Mouse (Mus musculus): ENCODE measurements around the gene Akap1.
A peak's percentile ranks its signal among the peaks of the same experiment; 100 is the strongest.
"Not testable (repeated sequence)": the region's sequence is repeated elsewhere in the genome, so short reads cannot be mapped to it uniquely, and the experiment has no call there.

Akap1 gene

DNA sequence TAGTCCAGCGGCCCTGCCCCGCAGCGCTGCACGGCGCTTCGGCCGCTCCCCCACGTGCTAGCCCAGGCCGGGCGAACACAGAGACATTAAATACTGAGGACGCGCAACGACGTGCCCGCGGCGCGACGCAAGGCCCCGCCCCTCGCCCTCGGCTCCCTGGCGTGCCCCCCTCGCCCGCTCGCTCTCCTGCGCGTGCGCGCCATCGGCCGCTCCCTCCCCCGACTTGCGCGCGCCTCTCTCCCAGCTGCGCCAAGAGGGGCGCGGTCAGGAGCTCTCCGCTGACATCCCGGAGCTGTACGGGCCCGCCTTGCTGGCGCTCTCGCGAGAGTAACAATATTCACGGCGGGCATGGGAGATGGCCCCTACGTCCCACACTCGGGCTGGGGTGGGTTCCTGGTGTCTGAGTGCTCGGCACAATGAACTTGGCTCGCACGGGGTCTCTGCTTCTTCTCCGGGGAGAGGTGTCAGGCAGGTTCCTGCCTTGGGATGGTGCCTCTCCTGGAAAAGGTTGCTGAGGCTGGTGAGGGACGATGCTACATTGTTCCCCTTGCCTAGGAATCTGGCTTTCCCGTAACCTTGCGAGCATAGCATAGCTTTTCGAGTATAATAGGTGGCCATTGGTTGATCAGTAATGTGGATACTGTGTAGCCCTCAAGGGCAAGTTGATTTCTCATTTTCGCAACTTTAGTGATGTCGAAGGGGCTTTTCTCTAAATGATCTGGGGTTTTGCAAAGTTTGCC is at the start of gene Akap1:
Akap1 (minus strand) TSS at position 129 of the 740 bp plus-strand sequence.
- DNase-seq (ENCODE audit: low read depth, low spot score) = peak; percentile 89

GRCm38 (mm10) chr11:88909388-88910036 is 45.1 kb upstream of the Akap1 start:
- no peak for DNase-seq (ENCODE audit: low read depth, low spot score)

GRCm38 (mm10) chr11:88908557-88909211 is 44.3 kb upstream of the Akap1 start:
- DNase-seq (ENCODE audit: low read depth, low spot score) = peak; percentile 78

GRCm38 (mm10) chr11:88907886-88908285 is 43.5 kb upstream of the Akap1 start:
- no peak for DNase-seq (ENCODE audit: low read depth, low spot score)

DNA sequence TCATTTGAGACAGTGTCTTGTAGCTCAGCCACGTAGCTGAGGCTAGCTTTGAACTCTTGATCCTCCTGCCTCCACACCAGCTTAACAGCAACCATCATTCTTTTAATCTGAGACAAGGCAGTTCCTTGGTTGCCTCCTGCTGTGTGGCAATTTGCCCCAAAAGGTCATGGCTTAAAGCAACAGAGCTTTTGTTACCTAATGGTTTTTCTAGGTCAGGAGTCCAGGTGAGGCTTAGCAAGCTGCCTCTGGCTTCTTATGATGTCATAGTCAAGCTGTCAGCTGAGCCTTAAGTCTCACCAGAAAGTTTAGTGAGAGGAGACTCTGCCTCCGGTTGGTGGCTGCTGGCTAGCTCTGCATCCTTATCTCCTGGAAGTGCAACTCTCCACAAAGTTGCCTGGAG is 41.2 kb upstream of the Akap1 start:
- no peak for DNase-seq (ENCODE audit: low read depth, low spot score)

- DNase-seq (ENCODE audit: low read depth, low spot score) = no peak
These were observed 39.7 kb upstream of the Akap1 start for GRCm38 (mm10) chr11:88904080-88904479.

- DNase-seq (ENCODE audit: low read depth, low spot score) = no peak
These were observed 38.4 kb upstream of the Akap1 start for GRCm38 (mm10) chr11:88902762-88903161.

DNA sequence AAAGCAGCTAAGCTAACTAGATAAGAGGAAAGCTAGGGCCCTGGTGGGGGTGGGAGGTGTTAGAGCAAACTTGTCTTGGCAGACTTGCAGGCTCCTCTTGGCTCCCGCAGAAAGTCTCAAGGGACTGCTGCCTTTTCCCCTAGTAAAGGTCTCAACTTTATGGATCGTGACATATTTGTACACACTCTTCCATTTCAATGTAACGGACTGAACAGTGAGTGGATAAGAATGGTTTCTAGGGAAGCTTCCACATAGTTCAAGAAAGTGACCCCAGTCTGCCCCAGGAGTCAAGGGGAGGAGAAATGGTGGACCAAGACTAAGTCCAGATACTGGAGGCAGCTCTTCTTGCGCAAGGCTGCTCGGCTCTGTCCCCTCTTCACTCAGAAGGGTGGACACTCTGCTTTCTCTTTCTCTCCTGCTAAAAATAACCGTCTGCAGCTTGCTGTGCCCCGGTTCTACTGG is 37.0 kb upstream of the Akap1 start:
- no peak for DNase-seq (ENCODE audit: low read depth, low spot score)

- DNase-seq (ENCODE audit: low read depth, low spot score) = no peak
These were observed 35.2 kb upstream of the Akap1 start for GRCm38 (mm10) chr11:88899561-88899960.

GRCm38 (mm10) chr11:88898380-88898763 is 34.0 kb upstream of the Akap1 start:
- no peak for DNase-seq (ENCODE audit: low read depth, low spot score)

DNA sequence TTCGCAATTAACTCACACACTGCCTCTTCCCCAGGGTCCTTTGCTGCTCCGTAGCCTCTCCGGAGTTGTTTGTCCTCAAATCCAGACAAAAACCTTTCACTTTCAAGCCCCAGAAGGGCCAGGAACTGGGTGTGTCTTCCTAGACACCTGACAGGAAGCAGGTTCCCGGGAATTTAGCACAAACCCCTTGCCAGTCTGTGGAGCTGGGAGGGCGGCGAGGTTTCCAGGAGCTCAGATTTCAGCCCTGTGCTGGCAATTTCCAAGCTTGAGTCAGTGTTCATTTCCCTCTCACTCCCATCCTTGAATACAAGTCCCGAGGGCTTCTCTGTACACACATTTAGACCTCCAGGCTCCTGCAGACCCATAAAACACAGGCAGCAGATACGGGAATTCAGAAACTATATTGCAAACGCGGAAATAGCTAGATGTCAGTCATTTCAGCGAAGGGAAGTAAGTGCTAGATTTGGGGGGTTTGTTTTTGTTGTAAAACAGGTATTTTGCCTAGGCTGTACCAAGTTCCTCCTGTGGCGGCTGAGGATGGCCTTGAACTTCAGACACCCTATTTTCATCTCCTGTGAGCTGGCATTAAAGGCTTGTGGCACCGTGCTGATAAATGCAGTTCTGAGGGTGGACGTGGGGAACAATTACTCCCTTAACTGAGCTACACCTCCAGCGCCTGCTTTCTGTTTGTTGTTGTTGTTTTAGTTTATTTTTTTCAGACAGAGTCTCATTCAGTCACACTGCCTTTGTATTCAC is 33.4 kb upstream of the Akap1 start:
- no peak for DNase-seq (ENCODE audit: low read depth, low spot score)

GRCm38 (mm10) chr11:88895800-88896232 is 31.4 kb upstream of the Akap1 start:
- not testable (repeated sequence) for DNase-seq (ENCODE audit: low read depth, low spot score)

DNA sequence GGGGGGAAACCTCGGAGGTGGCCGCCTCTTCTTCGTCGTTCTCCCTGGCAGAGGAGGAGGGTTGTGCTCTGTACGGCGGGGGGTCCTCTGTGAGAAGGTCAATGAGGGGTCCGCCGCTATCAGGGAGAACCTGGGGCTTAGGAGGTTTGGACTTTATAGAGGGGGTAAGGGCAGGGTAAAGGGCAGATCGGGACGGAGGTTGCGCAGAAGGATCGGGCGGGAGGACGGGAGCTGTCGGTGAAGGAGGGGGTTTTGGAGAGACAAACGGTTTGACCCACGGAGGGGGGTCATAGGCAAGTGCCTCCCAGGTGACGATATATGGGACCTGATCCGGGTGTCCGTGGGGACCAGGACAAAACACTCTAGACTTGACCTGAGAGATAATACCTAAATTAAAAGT is 30.8 kb upstream of the Akap1 start:
- not testable (repeated sequence) for DNase-seq (ENCODE audit: low read depth, low spot score)

GRCm38 (mm10) chr11:88894279-88894678 is 29.9 kb upstream of the Akap1 start:
- DNase-seq (ENCODE audit: low read depth, low spot score) = not testable (repeated sequence)

DNA sequence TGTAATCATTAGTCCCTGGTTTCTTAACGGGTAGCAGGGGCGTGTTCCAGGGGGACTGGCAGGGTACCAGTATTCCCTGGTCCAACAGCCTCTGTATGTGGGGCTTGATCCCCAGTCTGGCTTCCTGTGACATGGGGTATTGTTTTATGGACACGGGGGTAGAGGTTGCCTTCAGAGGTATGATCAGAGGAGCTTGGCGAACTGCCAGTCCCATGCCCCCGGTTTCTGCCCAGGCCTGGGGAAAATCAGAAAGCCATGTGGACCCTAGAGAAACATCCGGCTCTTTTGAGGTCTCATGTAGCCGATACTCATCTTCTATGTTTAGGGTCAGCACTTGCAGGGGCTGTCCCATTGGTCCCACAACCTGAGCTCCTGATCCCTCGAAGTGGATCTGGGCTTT is 29.1 kb upstream of the Akap1 start:
- not testable (repeated sequence) for DNase-seq (ENCODE audit: low read depth, low spot score)

DNA sequence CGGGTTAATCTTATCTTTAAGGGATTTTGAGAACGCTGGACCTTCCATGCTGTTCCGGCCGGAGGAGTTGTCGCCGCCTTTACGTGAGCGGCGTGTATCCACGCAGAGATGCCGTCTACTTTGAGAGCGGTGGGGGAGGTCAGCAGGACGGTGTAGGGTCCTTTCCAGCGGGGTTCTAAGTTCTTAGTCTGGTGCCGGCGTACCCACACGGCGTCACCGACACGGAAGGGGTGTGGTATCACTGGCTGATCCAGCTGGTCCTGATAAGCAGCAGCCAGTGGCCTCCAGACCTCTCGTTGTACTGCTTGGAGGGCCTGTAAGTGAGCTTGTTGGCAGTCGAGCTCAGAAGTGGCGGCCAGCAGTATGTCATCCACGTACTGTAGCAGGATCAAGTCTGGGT is 28.4 kb upstream of the Akap1 start:
- DNase-seq (ENCODE audit: low read depth, low spot score) = not testable (repeated sequence)

GRCm38 (mm10) chr11:88891921-88892561 is 27.7 kb upstream of the Akap1 start:
- DNase-seq (ENCODE audit: low read depth, low spot score) = not testable (repeated sequence)

GRCm38 (mm10) chr11:88891446-88891845 is 27.1 kb upstream of the Akap1 start:
- DNase-seq (ENCODE audit: low read depth, low spot score) = not testable (repeated sequence)

- not testable (repeated sequence) for DNase-seq (ENCODE audit: low read depth, low spot score)
These were observed 26.5 kb upstream of the Akap1 start for GRCm38 (mm10) chr11:88890904-88891303.

- no peak for DNase-seq (ENCODE audit: low read depth, low spot score)
These were observed 24.6 kb upstream of the Akap1 start for GRCm38 (mm10) chr11:88888996-88889395.

DNA sequence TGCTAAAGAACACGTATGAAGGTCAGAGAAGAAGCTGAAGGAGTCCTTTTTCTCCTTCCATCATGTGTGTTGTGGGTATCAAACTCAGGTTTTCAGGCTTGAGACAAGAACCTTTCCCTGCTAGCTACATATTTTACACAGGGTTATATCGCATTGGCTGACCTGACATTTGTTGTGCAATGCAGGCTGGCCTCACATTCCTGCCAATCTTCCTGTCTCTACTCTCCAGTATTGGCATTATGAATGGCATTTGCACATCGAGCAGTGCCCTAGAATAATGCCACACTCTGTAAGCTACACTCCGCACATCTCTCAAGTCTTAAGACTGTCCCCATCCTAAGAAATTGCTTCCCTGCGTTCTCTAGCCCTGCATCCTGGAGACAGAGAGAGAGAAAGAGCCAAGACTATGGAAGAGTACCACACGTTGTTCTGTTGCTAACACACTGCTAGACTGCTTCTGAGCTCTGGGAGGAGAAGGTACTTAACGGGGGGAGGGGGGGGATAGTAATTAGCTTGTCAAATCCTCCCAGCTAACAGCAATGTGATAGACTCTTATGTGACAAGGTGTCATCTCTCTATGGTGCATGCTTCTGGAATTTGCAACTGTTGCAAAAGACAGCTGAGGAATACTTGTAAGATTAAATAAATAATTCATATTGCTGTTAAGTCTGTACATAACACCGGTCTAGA is 20.1 kb upstream of the Akap1 start:
- DNase-seq (ENCODE audit: low read depth, low spot score) = no peak

Measured in CD4-positive, CD25-positive, alpha-beta regulatory T cell, adult 2 months (primary cell).